Mouse (Mus musculus) CH12.LX (cell line): ENCODE data around the gene Krt2. TPM values are rescaled to one million over a fixed set of nuclear protein-coding genes. Genes with fewer than 3 reads are reported as not detected.

Experiments used
- DNase-seq: peaks from one replicate; pipeline ENCODE4 v3.0.0-alpha.2; 2013; ENCODE audit errors: extremely low read depth
- H3K27ac ChIP-seq: 2 replicates; pipeline ENCODE4 v1.5.1; 2012; ENCODE audit warnings: low read depth, mild to moderate bottlenecking, control low read depth, moderate library complexity; ENCODE audit not compliant: insufficient read depth
- H3K27me3 ChIP-seq: replicated peaks from 2 replicates; pipeline ENCODE3; 2012; ENCODE audit warnings: inconsistent platforms
- H3K36me3 ChIP-seq, 2 experiments: replicated peaks in 1 of 2; 2 replicates each; pipeline versions ENCODE3 to v1.6.1; 2012; ENCODE audit warnings: inconsistent platforms in 1 of 2, low read length in 1 of 2, mild to moderate bottlenecking in 1 of 2, mixed read lengths in 1 of 2, moderate library complexity in 1 of 2; ENCODE audit not compliant: control insufficient read depth in 1 of 2, insufficient read depth in 1 of 2
- H3K4me1 ChIP-seq, 2 experiments: 2 replicates each; pipeline ENCODE4 v1.6.1; 2012; ENCODE audit warnings: inconsistent platforms in 1 of 2, moderate library complexity in 1 of 2; ENCODE audit not compliant: insufficient read depth in 2 of 2, control insufficient read depth in 1 of 2
- H3K4me2 ChIP-seq: 2 replicates; pipeline ENCODE4 v1.6.1; 2012; ENCODE audit warnings: low read depth, mild to moderate bottlenecking, control low read depth; ENCODE audit not compliant: poor library complexity, insufficient read depth, severe bottlenecking
- H3K4me3 ChIP-seq, 3 experiments: fragments of 150-350 bp in 1 of 3; sonication (generic) in 1 of 3; replicated peaks in 1 of 3; 2 replicates each; pipeline versions ENCODE3 to v1.5.1; 2011 to 2012; ENCODE audit warnings: low read depth in 2 of 3, low read length in 2 of 3, mild to moderate bottlenecking in 2 of 3, moderate library complexity in 2 of 3, control low read depth in 1 of 3, improper control_type of control experiment in 1 of 3, inconsistent platforms in 1 of 3, mixed read lengths in 1 of 3; ENCODE audit not compliant: poor library complexity in 1 of 3
- H3K79me2 ChIP-seq: replicated peaks from 2 replicates; pipeline ENCODE4 v1.6.1; 2012; ENCODE audit warnings: mild to moderate bottlenecking, moderate library complexity; ENCODE audit not compliant: control insufficient read depth, poor library complexity, insufficient read depth, severe bottlenecking; ENCODE audit errors: extremely low read depth
- H3K9ac ChIP-seq: 2 replicates; pipeline ENCODE4 v1.6.1; 2012; ENCODE audit warnings: low read depth, mild to moderate bottlenecking, control low read depth, moderate library complexity; ENCODE audit not compliant: insufficient read depth
- H3K9me3 ChIP-seq: replicated peaks from 2 replicates; pipeline ENCODE3; 2012; ENCODE audit warnings: low read length, inconsistent platforms, mixed read lengths
- BHLHE40 ChIP-seq: IDR thresholded peaks from 2 replicates; pipeline ENCODE4 v1.6.1; 2011; ENCODE audit warnings: mild to moderate bottlenecking, low read depth, low read length, improper control_type of control experiment
- E2F4 ChIP-seq: IDR thresholded peaks from 2 replicates; pipeline ENCODE4 v1.6.1; 2011; ENCODE audit warnings: low read depth, low read length, improper control_type of control experiment; ENCODE audit not compliant: insufficient replicate concordance
- ELF1 ChIP-seq: IDR thresholded peaks from 2 replicates; pipeline ENCODE4 v1.6.1; 2014; ENCODE audit warnings: low read depth, mild to moderate bottlenecking, inconsistent platforms, low read length, improper control_type of control experiment
- GABPA ChIP-seq: IDR thresholded peaks from 2 replicates; pipeline ENCODE4 v1.6.1; 2012; ENCODE audit warnings: low read depth, low read length, improper control_type of control experiment, inconsistent platforms; ENCODE audit not compliant: insufficient replicate concordance
- HCFC1 ChIP-seq: IDR thresholded peaks from 2 replicates; pipeline ENCODE4 v1.6.1; 2012; ENCODE audit warnings: low read depth, mild to moderate bottlenecking, inconsistent platforms, low read length, improper control_type of control experiment
- IRF4 ChIP-seq: IDR thresholded peaks from 2 replicates; pipeline ENCODE4 v1.6.1; 2014; ENCODE audit warnings: low read depth, mild to moderate bottlenecking, inconsistent platforms, low read length, improper control_type of control experiment
- JUN ChIP-seq: IDR thresholded peaks from 2 replicates; pipeline ENCODE4 v1.6.1; 2011; ENCODE audit warnings: low read depth, mild to moderate bottlenecking, low read length, improper control_type of control experiment, moderate library complexity; ENCODE audit not compliant: insufficient read depth
- KAT2A ChIP-seq: IDR thresholded peaks from 2 replicates; pipeline ENCODE4 v1.6.1; 2012; ENCODE audit warnings: low read length, improper control_type of control experiment, inconsistent platforms; ENCODE audit not compliant: insufficient replicate concordance
- MAFK ChIP-seq: IDR thresholded peaks from 2 replicates; pipeline ENCODE4 v1.6.1; 2011; ENCODE audit warnings: low read length, improper control_type of control experiment; ENCODE audit not compliant: insufficient replicate concordance
- MXI1 ChIP-seq: IDR thresholded peaks from 2 replicates; pipeline ENCODE4 v1.6.1; 2011; ENCODE audit warnings: mild to moderate bottlenecking, low read depth, low read length, improper control_type of control experiment
- NRF1 ChIP-seq: IDR thresholded peaks from 2 replicates; pipeline ENCODE4 v1.6.1; 2014; ENCODE audit warnings: low read depth, mild to moderate bottlenecking, inconsistent platforms, low read length, improper control_type of control experiment, moderate library complexity
- PAX5 ChIP-seq: IDR thresholded peaks from 2 replicates; pipeline ENCODE4 v1.6.1; 2012; ENCODE audit warnings: low read length, inconsistent platforms, mixed read lengths
- POLR2A ChIP-seq: IDR thresholded peaks from 2 replicates; pipeline ENCODE4 v1.6.1; 2011; ENCODE audit warnings: low read depth, mild to moderate bottlenecking, improper control_type of control experiment, low read length
- RCOR1 ChIP-seq: conservative IDR thresholded peaks from 2 replicates; pipeline ENCODE4 v1.6.1; 2012; ENCODE audit warnings: low read depth, mild to moderate bottlenecking, inconsistent platforms, low read length, improper control_type of control experiment
- SIN3A ChIP-seq: IDR thresholded peaks from 2 replicates; pipeline ENCODE4 v1.6.1; 2012; ENCODE audit warnings: low read length, improper control_type of control experiment, inconsistent platforms
- SMC3 ChIP-seq: IDR thresholded peaks from 2 replicates; pipeline ENCODE4 v1.6.1; 2011; ENCODE audit warnings: low read depth, low read length, improper control_type of control experiment
- TBP ChIP-seq: conservative IDR thresholded peaks from 2 replicates; pipeline ENCODE4 v1.6.1; 2011; ENCODE audit warnings: low read depth, low read length, improper control_type of control experiment
- TCF12 ChIP-seq: IDR thresholded peaks from 2 replicates; pipeline ENCODE4 v1.6.1; 2014; ENCODE audit warnings: low read depth, mild to moderate bottlenecking, inconsistent platforms, low read length, improper control_type of control experiment
- UBTF ChIP-seq: IDR thresholded peaks from 2 replicates; pipeline ENCODE4 v1.6.1; 2012; ENCODE audit warnings: low read depth, mild to moderate bottlenecking, inconsistent platforms, low read length, improper control_type of control experiment, moderate library complexity
- ZC3H11A ChIP-seq: IDR thresholded peaks from 2 replicates; pipeline ENCODE4 v1.6.1; 2012; ENCODE audit warnings: low read depth, mild to moderate bottlenecking, inconsistent platforms, low read length, improper control_type of control experiment
- ZKSCAN1 ChIP-seq: IDR thresholded peaks from 2 replicates; pipeline ENCODE4 v1.6.1; 2012; ENCODE audit warnings: low read depth, inconsistent platforms, low read length, improper control_type of control experiment, borderline replicate concordance
- ZMIZ1 ChIP-seq: IDR thresholded peaks from 2 replicates; pipeline ENCODE4 v1.6.1; 2012; ENCODE audit warnings: low read depth, mild to moderate bottlenecking, inconsistent platforms, low read length, improper control_type of control experiment
- ZNF384 ChIP-seq: IDR thresholded peaks from 2 replicates; pipeline ENCODE4 v1.6.1; 2012; ENCODE audit warnings: low read depth, low read length, improper control_type of control experiment, inconsistent platforms
- dilution Hi-C: fragments of 300-500 bp; cut with MboI; formaldehyde crosslinking; loops from 2 replicates; pipeline ENCODE4 v1.14.3; 2020; ENCODE audit warnings: low sequenced_read_pairs; ENCODE audit not compliant: extremely low pct_unique_long_range_greater_than_20kb, extremely low pct_ligation_motif_present
- in situ Hi-C: fragments of 300-500 bp; cut with MboI; formaldehyde crosslinking; loops from 3 replicates; pipeline ENCODE4 v1.14.3; 2019; ENCODE audit warnings: low sequenced_read_pairs, low pct_ligation_motif_present, low pct_unique_long_range_greater_than_20kb, mixed read lengths
- polyA plus RNA-seq: library from polyadenylated mRNA; unstranded; fragments of >175 nt; gene quantifications from 2 replicates; pipeline ENCODE4 v1.2.1, GENCODE M21; 2012; ENCODE audit warnings: low read depth; ENCODE audit not compliant: insufficient read length
- total RNA-seq, 2 experiments: library from RNA; depleted of rRNA; stranded (reverse); fragments of 300-350 nt in 1 of 2; fragments of >200 nt in 1 of 2; gene quantifications; 2 replicates each; pipeline ENCODE4 v1.2.3; 2012 to 2014

Krt2 gene
- total and polyA plus RNA-seq, 3 experiments, result not detected

DNA sequence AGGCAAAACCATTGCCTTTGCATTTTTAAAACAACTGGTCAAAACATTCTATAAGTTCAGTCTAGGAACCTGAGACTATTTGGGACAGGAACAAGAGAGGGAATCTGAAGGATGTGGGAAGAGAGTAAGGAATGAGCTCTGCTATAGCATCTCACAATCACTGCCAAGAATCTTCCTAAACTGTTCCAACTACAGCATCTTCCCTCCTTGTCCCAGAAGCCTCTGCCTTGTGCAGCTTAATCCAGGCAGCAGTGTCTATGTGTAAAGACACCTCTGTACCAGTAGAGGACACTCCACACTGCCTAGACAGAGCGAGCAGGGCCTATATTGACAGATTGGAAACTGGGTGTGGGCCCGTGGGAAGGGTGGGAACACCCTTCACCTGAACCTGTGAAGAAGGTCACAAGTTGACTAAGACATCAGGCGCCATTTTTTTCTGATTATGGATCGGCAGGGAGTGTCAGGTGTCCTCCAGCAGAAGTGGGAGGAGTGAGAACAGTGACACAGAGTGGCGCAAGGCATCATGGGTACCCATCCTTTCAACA is 16.9 kb upstream of the Krt2 start (continued):
- TF ChIP-seq PAX5 (no peak), JUN (no peak), IRF4 (no peak), RCOR1 (no peak), ZNF384 (no peak), SMC3 (peak; percentile 41)

GRCm38 (mm10) chr15:101833131-101833530 is 15.2 kb upstream of the Krt2 start:
- no peak overlapping the region for H3K4me3 ChIP-seq
- in situ Hi-C loops (no loop called here), dilution Hi-C loops (no loop called here)
- no peak overlapping the region for H3K4me2 ChIP-seq
- H3K36me3 ChIP-seq, result no peaks in the 10 kb centered on the region
- DNase-seq, result no peak
- no peak overlapping the region for H3K9ac ChIP-seq
- no peaks in the 10 kb centered on the region for H3K9me3 ChIP-seq
- H3K4me1 ChIP-seq, result no peaks in the 10 kb centered on the region
- TF ChIP-seq TBP (no peak), MAFK (no peak), TCF12 (no peak), BHLHE40 (no peak), GABPA (no peak), SIN3A (no peak), HCFC1 (no peak), POLR2A (no peak), JUN (no peak), KAT2A (no peak), ZMIZ1 (no peak), UBTF (no peak)
- TF ChIP-seq, all 38 proteins: peak for 0
- no peak overlapping the region for H3K27ac ChIP-seq
- H3K27me3 ChIP-seq, result peaks cover 89% of the 10 kb centered on the region
- no peaks in the 10 kb centered on the region for H3K79me2 ChIP-seq

DNA sequence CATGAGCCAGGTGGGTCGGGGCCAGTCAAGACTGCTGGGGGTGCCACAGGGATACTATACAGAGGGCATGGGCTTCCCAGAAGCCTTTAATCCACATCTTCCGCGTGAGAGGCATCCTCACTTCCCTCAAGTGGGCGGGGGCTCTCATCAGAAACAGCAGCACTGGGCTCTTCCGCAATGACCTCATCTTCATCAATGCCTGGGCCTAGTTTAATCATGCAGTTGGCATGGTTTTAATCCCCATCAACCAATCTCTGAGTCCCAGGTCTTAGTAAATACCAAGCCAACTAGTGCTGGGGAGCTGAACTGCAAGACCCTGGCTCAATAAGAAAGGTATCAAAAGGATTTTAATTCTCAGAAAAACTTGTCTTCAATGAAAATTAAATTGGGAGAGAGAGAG is 11.5 kb upstream of the Krt2 start:
- dilution Hi-C loops, result no loop called here
- peaks cover 96% of the 10 kb centered on the region for H3K27me3 ChIP-seq
- H3K9me3 ChIP-seq, result no peaks in the 10 kb centered on the region

More for the DNA sequence above, 11.5 kb upstream of the Krt2 start:
- peaks cover 0 to 3% of the 10 kb centered on the region in 2 experiments; a peak in 1 of 4 replicates for H3K4me1 ChIP-seq
- H3K27ac ChIP-seq, result no peak overlapping the region
- no peaks in the 10 kb centered on the region for H3K79me2 ChIP-seq
- H3K9ac ChIP-seq, result no peak overlapping the region
- DNase-seq, result no peak
- H3K4me3 ChIP-seq, result no peak overlapping the region
- no peak overlapping the region for H3K4me2 ChIP-seq
- TF ChIP-seq ZNF384, result no peak
- TF ChIP-seq ELF1, result no peak
- TF ChIP-seq KAT2A, result no peak
- no peak for TF ChIP-seq E2F4
- TF ChIP-seq SIN3A, result no peak
- no peak for TF ChIP-seq IRF4
- TF ChIP-seq MXI1, result no peak
- TF ChIP-seq BHLHE40, result no peak
- no peak for TF ChIP-seq NRF1
- TF ChIP-seq ZC3H11A, result no peak
- TF ChIP-seq TBP, result no peak
- TF ChIP-seq ZKSCAN1, result no peak
- H3K36me3 ChIP-seq, result no peaks in the 10 kb centered on the region
- in situ Hi-C loops, result no loop called here
